Mouse (Mus musculus): ENCODE measurements around the gene Plce1. TPM values are rescaled to one million over a fixed set of nuclear protein-coding genes. Genes with fewer than 3 reads are reported as not detected.

Plce1 gene
- 0.68 and 0.75 TPM in 2 replicates for polyA plus RNA-seq (2021; fragmentation: Nextera tagmentation)
- long read RNA-seq, experiment 1, partial matches to known transcripts = 5 of 9 reads
- long read RNA-seq, experiment 1, other reads (novel, unspliced or antisense) = 4 of 9 reads
- long read RNA-seq, experiment 2, partial matches to known transcripts = 3 of 3 reads
- long read RNA-seq, experiment 2, other reads (novel, unspliced or antisense) = 0 of 3 reads

GRCm38 (mm10) chr19:38480731-38481621 is at the start of gene Plce1:
Gene Plce1, plus strand, starts transcription at chr19:38481109.

GRCm38 (mm10) chr19:38818766-38819426 is 338.0 kb downstream of the Plce1 start, which contains the start of gene Noc3l:
Gene Noc3l, minus strand, starts transcription at chr19:38819237.

Other genes with a start within 250 kb of the Plce1 start
- 53.6 and 77.5 TPM in 2 replicates for gene Lgi1, start 216.6 kb upstream of the Plce1 start, polyA plus RNA-seq (2021; fragmentation: Nextera tagmentation)
- 0.15 and 0.67 TPM in 2 replicates for gene Slc35g1, start 85.1 kb upstream of the Plce1 start, polyA plus RNA-seq (2021; fragmentation: Nextera tagmentation)

Measured in left cerebral cortex, adult 6 months (tissue).